ENCODE assay signal across 15 mouse cellular contexts in the genomic region with DNA sequence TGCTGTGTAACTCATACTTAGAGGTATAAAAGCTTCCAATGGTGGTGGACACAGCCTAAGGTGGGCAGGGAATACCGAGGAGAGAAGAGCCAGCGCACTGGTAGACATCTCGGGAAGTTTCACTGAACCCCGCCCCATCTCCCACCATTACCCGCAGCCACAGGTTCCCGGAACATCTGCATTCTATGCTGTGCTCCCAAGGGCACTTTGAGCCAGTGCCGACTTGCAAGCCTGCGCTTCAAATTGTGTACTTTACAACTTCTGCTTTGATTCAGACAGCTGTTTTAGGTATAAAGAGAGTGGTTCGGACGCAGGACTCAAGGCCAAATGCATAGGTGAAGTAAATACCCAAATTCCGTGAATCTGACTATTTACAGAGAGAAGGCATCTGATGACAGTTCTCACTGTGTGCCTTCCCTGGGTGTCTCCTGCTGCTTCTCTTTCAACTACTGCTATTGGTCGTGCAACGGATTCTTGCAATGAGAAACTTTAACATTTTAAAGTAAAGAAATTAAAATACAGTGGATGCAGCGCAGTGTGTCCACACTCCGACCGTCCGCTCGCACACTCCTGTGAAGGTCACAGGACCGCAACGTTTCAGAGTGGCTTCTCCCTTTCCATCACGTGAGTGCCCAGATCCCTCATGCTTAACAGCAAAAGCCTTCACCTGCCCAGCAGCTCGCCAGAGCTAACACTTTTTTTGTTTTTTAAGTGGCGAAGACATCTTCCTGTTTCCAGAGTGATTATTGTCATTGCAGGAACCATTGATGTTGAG.
"Had no signal": no experiment of that assay in that cellular context is flagged by ENCODE, and none has a peak within 500 bp of the region (broad histone marks: within the 10 kb centered on the region; RNA-seq: fewer than 3 reads in every experiment).

No protein-coding gene starts in this region.

- H3K27ac ChIP-seq: left cerebral cortex, adult 2 months; liver, embryonic 15.5 days; midbrain, embryonic 13.5 days; neural tube, embryonic 15.5 days had no signal

- H3K9me3 ChIP-seq: limb, embryonic 10.5 days; liver, embryonic 15.5 days; midbrain, embryonic 13.5 days; neural tube, embryonic 15.5 days had no signal

- H3K9ac ChIP-seq: liver, embryonic 15.5 days; midbrain, embryonic 13.5 days; neural tube, embryonic 15.5 days had no signal

- ATAC-seq: lung, postnatal 0 days; midbrain, embryonic 13.5 days had no signal

- DNase-seq: kidney, postnatal 14 days; lung, adult 2 months; lung, postnatal 36 days; right cerebral cortex, adult 18-20 months; right cerebral cortex, postnatal 25 days; thymus, adult 18-20 months; thymus, postnatal 14 days had no signal

- H3K27me3 ChIP-seq: liver, embryonic 15.5 days; midbrain, embryonic 13.5 days; neural tube, embryonic 15.5 days had no signal

- H3K4me2 ChIP-seq: liver, embryonic 11.5 days; liver, embryonic 15.5 days; midbrain, embryonic 13.5 days; neural tube, embryonic 15.5 days had no signal

- H3K4me1 ChIP-seq: liver, embryonic 15.5 days; midbrain, embryonic 13.5 days; neural tube, embryonic 15.5 days had no signal

- H3K4me3 ChIP-seq: left cerebral cortex, adult 2 months; limb, embryonic 10.5 days; liver, embryonic 15.5 days; midbrain, embryonic 13.5 days; myocyte; neural tube, embryonic 15.5 days had no signal

- H3K36me3 ChIP-seq: limb, embryonic 10.5 days; liver, embryonic 15.5 days; midbrain, embryonic 13.5 days; neural tube, embryonic 15.5 days had no signal
